Mouse (Mus musculus): Measurements from ENCODE around the gene Cela3b.
A peak's percentile ranks its signal among the peaks of the same experiment; 100 is the strongest.

Cela3b gene

GRCm38 (mm10) chr4:137430502-137430901, at the start of gene Cela3b:
Cela3b (minus strand) TSS chr4:137430540.
- DNase-seq: no peak

GRCm38 (mm10) chr4:137479757-137480156, 49.4 kb upstream of the Cela3b start:
- DNase-seq: no peak

- no peak for DNase-seq
These were observed 48.0 kb upstream of the Cela3b start for GRCm38 (mm10) chr4:137478306-137478705.

GRCm38 (mm10) chr4:137477611-137478010, 47.3 kb upstream of the Cela3b start:
- no peak for DNase-seq

GRCm38 (mm10) chr4:137476761-137477237, 46.5 kb upstream of the Cela3b start:
- DNase-seq: no peak

GRCm38 (mm10) chr4:137476065-137476760, 45.9 kb upstream of the Cela3b start:
- no peak for DNase-seq

GRCm38 (mm10) chr4:137475271-137476050, 45.1 kb upstream of the Cela3b start:
- DNase-seq: no peak

- DNase-seq: no peak
These were observed 44.4 kb upstream of the Cela3b start for GRCm38 (mm10) chr4:137474694-137475093.

- no peak for DNase-seq
These were observed 43.5 kb upstream of the Cela3b start for GRCm38 (mm10) chr4:137473701-137474388.

- no peak for DNase-seq
These were observed 42.9 kb upstream of the Cela3b start for GRCm38 (mm10) chr4:137473240-137473639.

GRCm38 (mm10) chr4:137471326-137471725, 41.0 kb upstream of the Cela3b start:
- no peak for DNase-seq

GRCm38 (mm10) chr4:137470701-137471317, 40.5 kb upstream of the Cela3b start:
- no peak for DNase-seq

GRCm38 (mm10) chr4:137469845-137470692, 39.7 kb upstream of the Cela3b start:
- no peak for DNase-seq

- DNase-seq: no peak
These were observed 38.9 kb upstream of the Cela3b start for GRCm38 (mm10) chr4:137469081-137469844.

- peak; percentile 74 to 78 for DNase-seq
These were observed 38.1 kb upstream of the Cela3b start, which contains the start of gene Hspg2 for GRCm38 (mm10) chr4:137468260-137469080. Hspg2 (plus strand) TSS chr4:137468769.

GRCm38 (mm10) chr4:137467525-137467924, 37.2 kb upstream of the Cela3b start:
- DNase-seq: no peak

GRCm38 (mm10) chr4:137466991-137467390, 36.7 kb upstream of the Cela3b start:
- no peak for DNase-seq

- DNase-seq: no peak
These were observed 34.9 kb upstream of the Cela3b start for GRCm38 (mm10) chr4:137465125-137465787.

GRCm38 (mm10) chr4:137461981-137462690, 31.8 kb upstream of the Cela3b start:
- DNase-seq: no peak
